Mouse (Mus musculus): ENCODE data around the gene Spg21.
A peak's percentile ranks its signal among the peaks of the same experiment; 100 is the strongest.

Spg21 gene

DNA sequence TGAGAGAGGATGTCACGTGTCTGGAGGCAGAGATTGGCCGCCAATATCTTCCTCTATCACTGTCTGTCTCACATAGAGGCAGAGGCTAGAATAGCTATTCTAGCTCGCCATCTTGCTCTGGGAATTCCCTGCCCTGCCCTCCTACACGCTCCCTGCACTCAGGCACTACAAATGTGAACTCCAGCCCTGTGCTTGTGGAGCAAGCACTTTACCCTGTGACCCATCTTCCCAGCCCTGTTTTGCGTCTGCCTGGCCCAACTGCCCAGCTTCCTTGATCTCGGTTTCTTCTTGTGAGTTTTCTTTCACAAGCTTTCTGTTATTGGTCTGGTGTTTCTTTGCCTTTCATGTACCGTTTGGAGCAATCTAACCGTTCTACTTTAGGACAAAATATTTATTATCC lies 18.4 kb downstream of the Spg21 start:
- DNase-seq (ENCODE audit: low read depth) = no peak

DNA sequence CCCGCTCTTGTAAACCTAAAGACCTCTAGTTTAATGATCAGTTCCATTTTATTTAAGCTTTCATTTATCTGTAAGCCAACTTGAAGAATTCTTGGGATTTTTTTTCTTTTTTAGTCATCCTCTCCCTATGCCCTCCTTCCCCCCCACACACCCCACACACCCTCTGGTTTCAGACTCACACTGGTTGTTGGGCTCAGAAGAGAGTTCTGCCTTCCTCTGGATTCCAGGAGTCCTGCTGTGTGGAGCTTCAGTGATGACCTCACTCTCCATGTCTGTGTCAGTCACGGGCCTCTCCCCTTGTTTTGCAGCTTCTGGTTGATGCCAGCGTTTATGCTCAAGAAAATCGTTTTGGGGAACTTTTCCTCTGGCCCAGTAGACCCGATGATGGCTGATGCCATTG lies 19.3 kb downstream of the Spg21 start:
- DNase-seq (ENCODE audit: low read depth) = no peak

DNA sequence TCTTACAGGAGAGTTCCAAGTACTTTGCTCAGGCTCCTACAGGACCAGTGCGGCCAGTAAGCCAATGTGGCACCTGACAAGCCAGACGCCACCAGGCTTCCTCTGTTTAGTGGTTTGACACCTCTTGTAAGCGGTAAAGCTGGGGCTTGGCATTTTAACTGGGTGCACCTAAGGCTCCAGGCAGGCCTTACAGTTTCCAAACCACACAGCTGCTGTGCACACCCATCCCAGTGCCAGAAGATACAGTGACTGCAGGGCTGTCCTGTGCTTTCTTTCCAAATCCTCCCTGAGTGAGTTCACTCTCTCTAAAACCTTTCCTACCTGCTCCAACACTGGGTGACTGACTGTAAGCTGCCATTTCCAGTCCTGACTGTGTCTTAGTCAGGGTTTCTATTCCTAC lies 30.7 kb downstream of the Spg21 start:
- DNase-seq (ENCODE audit: low read depth) = no peak

DNA sequence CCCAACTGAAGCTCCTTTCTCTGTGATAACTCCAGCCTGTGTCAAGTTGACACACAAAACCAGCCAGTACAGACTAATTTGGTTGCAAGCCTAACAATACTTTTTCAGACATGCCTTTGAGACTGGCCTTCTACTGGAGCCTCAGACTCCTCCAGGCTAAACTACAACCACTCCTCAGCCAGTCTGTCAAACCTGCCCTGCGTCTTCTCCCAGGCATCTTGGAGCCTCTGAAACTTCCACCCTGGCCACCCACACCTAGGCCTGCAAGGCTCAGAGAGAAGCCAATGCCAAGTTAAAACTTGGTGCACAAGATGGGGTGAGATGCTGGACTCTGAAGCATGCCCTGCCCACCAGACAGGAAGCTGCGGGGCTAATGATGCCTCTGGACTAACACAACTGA lies 31.6 kb downstream of the Spg21 start:
- no peak for DNase-seq (ENCODE audit: low read depth)

DNA sequence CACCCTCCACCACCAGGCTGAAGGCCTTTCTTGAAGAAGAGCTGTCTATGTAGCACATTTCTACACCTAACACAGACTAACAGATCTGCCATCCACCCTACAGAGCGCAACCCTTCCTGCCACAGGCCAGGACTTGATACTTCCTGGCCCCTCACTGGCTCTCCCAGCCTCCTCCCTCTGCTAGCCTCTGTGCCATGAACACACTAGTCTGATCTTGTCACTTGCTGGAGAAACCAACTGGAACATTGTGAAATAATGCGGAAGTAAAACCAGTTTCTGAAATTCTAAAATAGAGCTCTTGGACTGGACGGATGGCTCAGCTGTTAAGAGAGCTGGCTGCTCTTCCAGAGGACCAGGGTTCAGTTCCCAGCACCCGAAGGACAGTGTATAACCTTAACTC lies 32.1 kb downstream of the Spg21 start:
- no peak for DNase-seq (ENCODE audit: low read depth)

DNA sequence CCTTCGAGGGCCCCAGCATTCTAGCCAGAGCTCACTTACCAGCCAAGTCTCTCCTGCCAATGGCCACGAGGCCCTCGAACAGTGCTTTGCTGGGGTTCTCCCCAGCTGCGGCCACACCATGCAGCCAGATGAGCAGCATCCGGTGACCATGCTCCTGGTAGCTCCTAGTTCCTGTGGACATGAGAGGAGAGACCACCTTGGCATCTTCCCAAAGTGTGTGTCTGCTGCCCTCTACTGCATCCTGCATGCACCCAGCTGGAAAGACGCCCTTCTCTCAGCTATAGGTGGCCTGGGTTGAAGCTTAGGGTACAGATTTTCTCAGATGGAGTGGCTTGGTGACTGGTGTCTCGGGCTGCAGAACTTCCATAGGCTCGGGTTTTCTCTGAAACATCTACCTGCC lies 41.4 kb downstream of the Spg21 start:
- DNase-seq (ENCODE audit: low read depth) = no peak

DNA sequence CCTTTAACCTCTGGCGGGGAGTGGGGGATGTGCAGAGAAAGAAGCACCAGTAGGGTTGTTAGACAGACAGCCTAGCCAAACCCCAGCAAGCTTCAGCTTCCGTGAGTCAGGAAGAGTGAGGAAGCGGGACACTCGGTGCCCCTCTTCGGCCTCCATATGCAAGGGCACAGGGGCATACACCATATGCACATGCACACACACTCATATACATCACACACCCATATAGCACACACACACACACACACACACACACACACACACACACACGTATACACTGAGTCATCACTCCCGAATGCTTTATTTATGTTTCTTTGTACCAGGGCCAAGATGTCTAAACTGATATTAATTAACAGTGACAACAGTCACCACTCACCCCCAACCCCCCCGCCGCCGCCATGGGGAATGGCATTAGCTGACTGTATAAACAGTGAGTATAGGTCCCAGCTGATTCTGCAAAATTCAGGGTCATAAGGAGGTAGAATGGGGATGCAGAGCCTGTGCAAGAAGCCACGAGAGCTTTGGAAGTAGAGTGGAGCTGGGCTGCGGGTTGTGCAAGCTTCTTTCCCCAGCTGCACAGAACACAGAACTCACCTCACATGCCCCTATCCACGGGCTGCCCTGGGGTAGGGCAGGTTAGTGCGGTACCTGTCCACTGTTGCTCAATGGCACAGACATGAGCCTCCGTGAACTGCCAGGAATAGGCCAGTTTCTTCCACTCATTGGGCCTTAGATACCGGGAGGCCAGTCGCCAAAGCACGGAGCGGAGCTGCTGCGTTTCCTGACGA lies 42.2 kb downstream of the Spg21 start:
- DNase-seq (ENCODE audit: low read depth) = no peak

DNA sequence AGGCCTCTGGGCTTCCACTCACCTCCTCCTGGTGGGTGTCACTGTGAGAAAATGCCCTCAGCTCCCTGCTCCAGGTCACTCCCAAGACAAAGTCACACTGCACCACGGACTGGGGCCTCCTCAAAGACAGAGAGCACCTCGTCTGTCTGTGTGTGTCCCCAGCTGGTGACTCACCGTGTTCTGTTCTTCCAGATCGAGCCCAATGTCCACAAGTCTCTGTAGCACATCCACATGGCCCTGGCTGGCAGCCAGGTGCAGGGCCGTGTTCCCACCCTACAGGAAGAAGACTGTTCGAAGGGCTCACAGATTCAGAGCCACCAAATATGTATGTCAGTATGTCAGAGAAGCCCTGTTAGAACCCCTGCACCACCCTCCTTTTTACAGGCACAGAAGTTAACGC lies 47.7 kb downstream of the Spg21 start:
- no peak for DNase-seq (ENCODE audit: low read depth)

DNA sequence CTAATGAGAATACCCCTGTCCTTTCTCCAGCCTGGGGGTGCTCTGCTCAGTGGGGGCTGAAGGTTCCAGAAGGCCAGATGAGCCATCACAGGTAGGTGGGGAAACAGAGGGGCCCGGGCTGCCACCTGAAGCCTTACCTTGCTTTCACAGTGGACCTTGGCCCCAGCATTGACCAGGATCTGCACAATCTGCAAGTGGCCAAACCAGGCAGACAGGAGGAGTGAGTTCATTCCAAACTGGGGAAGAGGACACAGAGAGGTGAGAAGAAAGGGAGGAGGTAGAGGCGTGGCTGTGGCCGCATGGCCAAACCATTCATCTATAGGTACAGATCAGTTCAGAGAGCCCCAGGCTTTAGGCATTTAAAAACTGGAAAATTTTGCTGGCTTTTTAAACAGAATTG lies 51.8 kb downstream of the Spg21 start:
- no peak for DNase-seq (ENCODE audit: low read depth)

DNA sequence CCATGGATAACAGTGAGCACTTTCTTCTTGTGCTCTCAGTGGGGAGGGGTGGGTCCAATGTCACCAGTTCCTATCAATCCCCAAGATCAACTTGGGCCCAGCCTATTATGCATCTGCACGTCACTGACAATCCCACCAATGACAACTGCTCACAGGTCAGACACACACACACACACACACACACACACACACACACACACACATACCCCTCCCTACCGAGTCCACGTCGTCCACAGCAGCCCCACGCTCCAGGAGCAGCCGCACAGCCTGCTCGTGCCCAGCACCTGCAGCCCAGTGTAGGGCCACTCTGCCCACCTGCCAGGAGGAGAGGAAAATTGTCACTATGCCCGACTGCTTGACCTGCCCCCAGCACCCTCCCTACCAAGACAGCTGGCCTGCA lies 53.7 kb downstream of the Spg21 start:
- DNase-seq (ENCODE audit: low read depth) = no peak

DNA sequence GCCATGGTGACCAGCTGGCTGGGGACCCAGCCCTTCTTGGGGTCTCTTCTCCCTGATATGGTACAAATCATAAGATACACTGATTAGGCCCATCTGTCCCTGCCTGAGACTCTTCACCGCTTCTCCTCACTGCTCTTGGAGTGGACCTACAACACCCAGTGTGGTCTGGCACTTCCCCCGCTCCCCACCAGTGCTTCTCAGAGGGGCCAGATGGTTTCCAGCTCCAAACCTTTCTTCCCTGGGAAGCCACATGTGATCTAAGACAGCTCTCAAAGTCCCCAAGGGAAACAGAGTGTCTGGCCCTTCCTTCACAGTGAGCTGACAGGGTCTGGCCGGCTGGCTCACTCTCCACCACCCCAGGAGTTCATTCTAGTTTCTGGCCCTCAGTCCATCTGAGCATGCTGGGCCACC lies 54.1 kb downstream of the Spg21 start:
- no peak for DNase-seq (ENCODE audit: low read depth)

DNA sequence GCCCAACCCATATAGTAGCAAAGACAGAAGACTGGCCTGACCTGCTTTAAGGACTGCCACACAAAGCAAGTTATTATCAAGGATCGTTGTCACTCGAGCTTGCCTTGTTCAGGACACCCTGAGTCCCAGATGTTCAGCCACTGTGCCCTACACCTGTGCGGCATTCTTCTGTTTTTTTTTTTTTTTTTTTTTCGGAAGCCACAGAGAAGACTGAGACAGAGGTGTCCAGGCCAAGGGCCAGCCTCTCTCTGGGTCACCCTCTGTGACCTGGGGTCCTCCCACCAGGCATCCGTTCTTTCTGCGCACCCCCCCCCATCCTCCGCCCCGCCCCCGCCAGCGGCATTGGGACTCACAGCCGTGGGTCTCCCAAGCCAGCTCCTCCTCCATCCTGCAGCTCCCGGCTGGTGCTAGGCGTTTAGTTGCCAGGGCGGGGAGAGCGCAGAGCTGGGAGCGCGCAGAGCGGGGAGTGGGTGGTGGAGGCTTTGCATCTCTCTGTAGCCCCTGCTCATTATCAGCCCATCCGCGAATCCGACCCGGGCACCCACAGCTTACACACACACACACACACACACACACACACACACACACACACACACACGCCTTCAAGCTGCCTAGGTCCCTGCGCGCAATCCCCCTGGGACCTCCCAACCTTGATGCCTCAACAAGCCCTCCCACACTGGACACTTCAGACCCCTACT lies 59.2 kb downstream of the Spg21 start, which contains the start of gene Ankdd1a:
TSS of gene Ankdd1a (minus strand) at position 387 of the 698 bp plus-strand sequence.
- DNase-seq (ENCODE audit: low read depth) = no peak

DNA sequence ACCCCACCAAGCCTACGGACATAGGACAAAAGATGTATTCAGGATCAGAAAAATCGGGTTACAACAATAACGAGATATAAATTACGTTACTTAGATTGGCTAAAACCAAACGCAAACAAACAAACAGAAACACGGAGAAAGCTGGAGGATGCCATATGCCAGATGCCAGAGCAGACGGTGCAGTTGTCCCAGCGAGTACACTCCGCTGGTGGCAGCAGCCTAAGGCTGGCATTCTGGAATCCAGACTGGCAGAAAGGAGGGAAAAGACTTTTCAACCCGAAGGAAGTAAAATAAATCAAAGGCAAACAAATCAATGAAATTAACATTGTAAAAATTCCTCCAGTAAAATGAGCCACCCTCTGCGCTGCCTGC lies 59.7 kb downstream of the Spg21 start:
- DNase-seq (ENCODE audit: low read depth) = no peak

DNA sequence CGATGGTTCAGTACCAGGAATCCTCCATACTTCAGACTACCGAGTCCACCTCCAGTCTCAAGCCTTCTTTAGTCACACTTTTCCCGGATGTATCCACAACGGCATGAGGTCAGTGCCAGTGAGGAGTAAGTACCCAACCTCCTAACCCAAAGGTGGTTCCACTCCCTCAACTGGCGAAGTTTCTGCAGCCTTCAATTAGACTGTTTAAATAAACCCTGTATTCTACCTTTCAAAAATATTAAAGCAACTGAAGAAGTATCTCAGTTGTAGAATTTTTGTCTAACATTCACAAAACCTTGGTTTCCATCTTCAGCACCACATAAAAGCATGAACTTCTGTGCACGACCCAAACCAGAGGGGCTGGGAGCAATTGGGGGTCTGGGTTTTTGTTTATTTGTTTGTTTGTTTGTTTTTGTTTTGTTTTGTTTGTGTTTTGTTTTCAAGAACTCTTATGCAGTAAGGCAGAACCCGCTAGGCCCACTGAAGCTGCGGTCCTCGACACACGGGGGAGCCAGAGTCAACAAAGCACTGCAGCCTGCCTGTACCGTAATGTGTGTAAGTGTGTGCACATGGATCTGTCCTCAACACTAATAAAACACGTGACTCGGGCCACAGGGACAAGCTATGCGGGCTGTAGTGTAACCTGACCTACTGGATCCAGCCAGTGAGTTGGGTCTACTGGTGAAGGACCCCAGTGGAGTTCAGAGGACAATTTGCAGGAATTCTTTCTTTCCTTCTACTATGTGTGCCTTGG lies 63.0 kb downstream of the Spg21 start:
- DNase-seq (ENCODE audit: low read depth) = peak; percentile 84

DNA sequence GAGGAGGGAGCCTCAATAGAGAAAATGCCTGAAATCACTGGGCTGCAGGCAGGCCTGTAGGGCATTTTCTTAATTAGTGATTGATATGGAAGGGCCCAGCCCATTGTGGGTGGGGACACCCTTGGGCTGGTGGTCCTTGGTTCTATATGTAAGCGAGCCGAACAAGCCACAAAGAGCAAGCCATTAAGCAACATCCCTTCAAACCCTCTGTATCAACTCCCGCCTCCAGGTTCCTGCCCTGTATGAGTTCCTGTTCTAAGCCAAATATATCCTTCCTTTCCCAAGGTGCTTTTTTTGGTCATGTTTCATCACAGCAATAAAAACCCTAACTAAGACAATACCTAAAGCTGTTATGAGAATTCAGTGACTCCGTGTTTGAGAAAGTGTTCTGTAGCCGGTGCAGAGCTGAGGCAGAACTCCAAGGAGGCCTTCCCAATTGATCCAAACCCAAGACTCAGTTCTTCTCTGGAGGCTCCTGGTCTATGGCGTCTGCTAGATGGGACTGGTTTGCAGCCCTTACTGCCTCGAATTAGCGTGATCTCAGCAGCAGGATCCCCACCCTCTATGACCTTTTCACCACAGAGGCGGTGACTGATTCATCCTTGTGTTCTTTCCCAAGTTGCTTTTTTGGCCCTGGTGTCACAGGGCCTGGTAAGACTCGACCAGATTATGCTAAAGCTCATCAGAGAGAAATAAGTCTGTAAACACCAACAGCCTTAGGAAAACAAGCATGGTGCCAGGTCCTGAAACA lies 64.9 kb downstream of the Spg21 start:
- no peak for DNase-seq (ENCODE audit: low read depth)

DNA sequence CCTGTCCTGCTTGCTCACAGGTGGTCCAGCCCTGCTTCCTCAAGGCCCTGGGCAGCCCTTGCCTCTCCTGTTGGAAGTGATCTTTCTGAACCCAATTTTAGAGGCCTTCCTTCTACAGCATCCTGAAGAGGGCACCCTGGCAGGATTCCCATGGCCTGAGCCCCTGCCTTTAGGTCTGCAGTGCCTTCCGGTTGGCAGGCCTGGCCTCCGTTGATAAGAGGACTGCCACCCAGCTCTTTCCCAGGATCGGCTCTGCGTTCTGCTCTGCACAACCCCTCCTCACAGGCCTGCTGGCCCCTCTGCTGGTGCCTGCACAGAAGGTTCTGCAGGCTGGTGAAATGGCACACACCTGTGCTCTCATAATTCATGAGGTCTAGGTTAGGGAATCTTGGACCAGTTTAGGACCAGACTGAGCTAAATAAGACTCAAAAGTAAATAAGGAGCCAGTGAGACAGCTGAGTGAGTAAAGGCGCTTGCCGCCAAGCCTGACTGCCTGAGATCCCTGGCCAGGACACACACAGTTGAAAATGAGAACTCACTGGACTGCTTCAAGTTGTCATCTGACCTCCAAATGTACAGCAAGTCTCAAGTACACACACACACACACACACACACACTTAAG lies 67.8 kb downstream of the Spg21 start:
- DNase-seq (ENCODE audit: low read depth) = no peak

DNA sequence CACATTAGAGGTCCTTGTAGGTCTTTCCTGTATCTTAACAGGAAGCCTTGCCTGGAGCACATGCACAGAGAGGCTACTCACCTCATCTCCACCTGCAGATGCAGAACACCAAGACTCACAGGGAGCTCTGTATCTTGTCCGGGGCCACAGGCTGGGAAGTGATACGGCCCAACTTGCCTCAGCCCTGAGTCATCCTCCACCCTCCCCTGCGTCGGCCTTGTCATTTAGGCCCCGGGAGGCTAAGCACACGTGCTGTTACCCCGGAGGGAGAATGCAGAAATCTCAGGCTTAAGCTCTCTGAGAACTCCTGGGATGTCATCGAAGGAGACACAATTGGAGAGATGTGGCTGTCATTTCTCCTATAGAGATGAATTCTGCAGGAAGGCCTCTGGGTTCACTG lies 68.9 kb downstream of the Spg21 start:
- DNase-seq (ENCODE audit: low read depth) = no peak

DNA sequence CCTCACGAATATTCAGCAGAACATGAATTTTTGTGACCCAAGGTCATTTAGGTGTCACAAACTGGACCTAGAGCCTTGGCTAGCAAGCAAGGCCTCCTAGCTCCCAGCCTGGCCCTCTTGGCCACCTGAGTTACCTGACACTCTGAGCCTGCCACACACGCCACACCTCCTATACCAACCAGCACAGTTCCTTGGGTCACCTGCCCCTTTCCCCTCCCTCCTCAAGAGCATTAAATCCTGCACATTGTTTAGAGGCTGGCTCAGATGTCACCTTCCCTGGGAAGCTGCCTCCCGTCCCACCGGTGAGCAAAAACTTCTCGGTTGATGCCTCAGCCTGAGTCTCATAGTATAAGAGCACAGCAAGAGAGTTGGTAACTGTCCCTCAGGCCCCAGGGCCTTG lies 70.5 kb downstream of the Spg21 start:
- no peak for DNase-seq (ENCODE audit: low read depth)

DNA sequence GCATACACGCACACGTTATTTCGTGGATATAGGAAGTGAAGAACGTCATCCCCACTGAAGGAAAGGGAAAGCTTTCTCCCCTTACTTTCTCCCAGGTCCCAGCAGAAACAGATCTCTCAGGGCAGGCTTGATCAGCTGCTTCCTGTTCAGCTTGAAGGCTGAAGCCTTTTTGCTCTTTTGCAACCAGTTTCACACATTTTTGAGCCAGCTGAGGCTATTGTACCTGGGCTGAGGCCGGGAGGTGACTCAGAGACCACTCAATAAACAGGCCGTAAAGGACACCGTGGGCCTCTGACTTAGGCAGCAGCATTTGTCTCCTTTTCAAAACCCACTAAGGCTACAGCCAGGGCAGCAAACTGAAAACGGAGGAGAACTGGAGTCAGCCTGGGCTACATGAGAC lies 72.2 kb downstream of the Spg21 start:
- peak; percentile 43 for DNase-seq (ENCODE audit: low read depth)

DNA sequence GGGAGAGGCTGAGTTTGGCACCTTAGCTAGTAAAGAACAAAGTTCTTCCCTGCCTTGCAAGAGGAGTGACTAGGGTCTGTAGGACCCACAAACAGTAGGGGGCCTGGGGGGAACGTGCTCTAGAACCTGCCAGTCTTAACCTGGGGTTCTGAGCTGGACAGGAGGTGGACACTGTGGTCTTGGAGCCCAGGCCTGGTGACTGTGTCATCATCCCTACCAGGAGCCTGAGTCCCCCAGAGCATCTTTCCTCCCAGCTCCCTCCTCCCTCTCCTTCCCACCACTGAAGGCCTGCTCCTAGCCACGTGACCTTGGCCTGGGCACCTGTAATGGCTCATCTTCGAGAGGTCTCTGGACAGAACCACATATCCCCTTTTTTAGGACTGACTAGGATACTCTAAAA lies 73.4 kb downstream of the Spg21 start:
- DNase-seq (ENCODE audit: low read depth) = no peak

DNA sequence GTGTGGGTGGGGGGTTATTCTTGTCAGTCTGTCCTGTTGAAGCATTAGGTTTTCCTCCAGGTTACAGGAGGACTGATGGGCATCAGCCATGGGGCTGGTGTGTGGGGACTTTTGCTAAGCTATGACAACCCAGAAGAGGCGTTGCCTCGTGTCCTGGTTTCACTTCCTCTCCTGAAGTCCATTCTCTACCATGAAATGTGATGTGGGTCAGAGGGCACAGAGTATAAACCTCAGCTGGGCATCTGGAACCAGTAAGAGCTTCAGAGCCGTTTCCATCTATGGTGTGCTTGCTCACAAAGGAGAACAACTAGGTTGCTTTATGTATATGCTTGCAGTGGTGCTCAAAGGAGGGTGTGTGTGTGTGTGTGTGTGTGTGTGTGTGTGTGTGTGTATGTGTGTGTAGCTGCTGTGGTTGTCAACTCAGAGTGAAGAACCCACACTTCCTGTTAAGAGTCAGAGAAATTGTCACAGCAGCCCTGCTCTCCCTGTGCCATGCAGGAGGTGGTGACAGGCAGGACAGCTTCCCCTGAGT lies 74.5 kb downstream of the Spg21 start:
- peak; percentile 86 for DNase-seq (ENCODE audit: low read depth)

Measured in naive thymus-derived CD4-positive, alpha-beta T cell, adult 2 months (primary cell).